Mouse (Mus musculus) liver, embryonic 14.5 days (tissue): ENCODE data around the gene Cckbr. TPM values are rescaled to one million over a fixed set of nuclear protein-coding genes. Genes with fewer than 3 reads are reported as not detected.

Experiments used
- ATAC-seq: fragments of 200-750 bp; cut with Nextera tagmentation; 2 replicates; pipeline ENCODE4 v1.8.0; 2017; ENCODE audit warnings: moderate number of reproducible peaks, mild to moderate bottlenecking, moderate library complexity; ENCODE audit not compliant: insufficient read depth
- DNase-seq, 3 experiments: peaks; one replicate each; pipeline ENCODE4 v3.0.0-alpha.2; 2012 to 2013; ENCODE audit warnings: low read depth in 3 of 3, low spot score in 3 of 3
- H3K27ac ChIP-seq: fragments of 300-500 bp; sonication (generic); 2 replicates; pipeline ENCODE4 v1.5.1; 2014; ENCODE audit warnings: moderate library complexity, mild to moderate bottlenecking, control low read depth, inconsistent platforms
- H3K27me3 ChIP-seq: fragments of 300-500 bp; sonication (generic); 2 replicates; pipeline ENCODE4 v1.6.1; 2014; ENCODE audit warnings: mild to moderate bottlenecking, low read length, moderate library complexity; ENCODE audit not compliant: control insufficient read depth, insufficient read depth
- H3K36me3 ChIP-seq: fragments of 300-500 bp; sonication (generic); replicated peaks from 2 replicates; pipeline ENCODE4 v1.6.1; 2014; ENCODE audit warnings: low read depth; ENCODE audit not compliant: control insufficient read depth, insufficient read depth
- H3K4me1 ChIP-seq, 2 experiments: fragments of 200-500 bp in 1 of 2; fragments of 300-500 bp in 1 of 2; sonication (generic) in 1 of 2; replicated peaks; 2 replicates each; pipeline ENCODE4 v1.6.1; 2012 to 2014; ENCODE audit warnings: antibody characterized with exemption in 1 of 2, inconsistent platforms in 1 of 2, low read length in 1 of 2; ENCODE audit not compliant: control insufficient read depth in 2 of 2, insufficient read depth in 2 of 2
- H3K4me2 ChIP-seq: fragments of 300-500 bp; sonication (generic); 2 replicates; pipeline ENCODE4 v1.6.1; 2014; ENCODE audit warnings: low read depth, mild to moderate bottlenecking, control low read depth, moderate library complexity
- H3K4me3 ChIP-seq, 2 experiments: fragments of 200-500 bp in 1 of 2; fragments of 300-500 bp in 1 of 2; sonication (generic) in 1 of 2; 2 replicates each; pipeline ENCODE4 v1.5.1; 2012 to 2014; ENCODE audit warnings: low read depth in 2 of 2, low read length in 2 of 2, mild to moderate bottlenecking in 2 of 2, control low read depth in 1 of 2, inconsistent platforms in 1 of 2, moderate library complexity in 1 of 2; ENCODE audit not compliant: insufficient read depth in 1 of 2
- H3K9ac ChIP-seq: fragments of 300-500 bp; sonication (generic); replicated peaks from 2 replicates; pipeline ENCODE4 v1.6.1; 2014; ENCODE audit warnings: mild to moderate bottlenecking, control low read depth, moderate library complexity
- H3K9me3 ChIP-seq: fragments of 300-500 bp; sonication (generic); 2 replicates; pipeline ENCODE4 v1.6.1; 2016; ENCODE audit warnings: low read length, mixed read lengths; ENCODE audit not compliant: control insufficient read depth
- CTCF ChIP-seq: IDR thresholded peaks from 2 replicates; pipeline ENCODE4 v1.5.1; 2016; ENCODE audit warnings: antibody characterized with exemption, low read depth, control low read depth
- EP300 ChIP-seq: IDR thresholded peaks from 2 replicates; pipeline ENCODE4 v1.6.1; 2016; ENCODE audit warnings: antibody characterized with exemption, low read depth
- WGBS: fragments of 180-500 bp; shearing (Covaris S2); extraction: QIAGEN DNeasy Blood & Tissue Kit; methylation state at CpG from one replicate; pipeline ENCODE4 v1.1.7; 2014; ENCODE audit not compliant: insufficient replicate concordance; 5-methylcytosine and 5-hydroxymethylcytosine counted together
- polyA plus RNA-seq, 2 experiments: library from polyadenylated mRNA; depleted of rRNA in 1 of 2; stranded (reverse) in 1 of 2; unstranded in 1 of 2; fragments of >200 nt; fragmentation: Nextera tagmentation in 1 of 2; extraction: Ambion mirVana in 1 of 2; gene quantifications; 2 replicates each; pipeline versions ENCODE4 v1.2.1 to v1.2.3; 2012 to 2014

The Cckbr gene
- polyA plus RNA-seq, 2 experiments: not detected

GRCm38 (mm10) chr7:105420903-105421302, 4.6 kb upstream of the Cckbr start:
- no peak overlapping the region for H3K9ac ChIP-seq
- no peak overlapping the region for H3K4me3 ChIP-seq
- TF ChIP-seq EP300 (no peak), CTCF (no peak)
- H3K36me3 ChIP-seq: no peaks in the 10 kb centered on the region
- no peak for DNase-seq
- no peaks in the 10 kb centered on the region for H3K9me3 ChIP-seq
- no peak overlapping the region for H3K4me2 ChIP-seq
- no peaks in the 10 kb centered on the region for H3K4me1 ChIP-seq
- 29% methylated on average over 2 of the region's 2 CpGs for WGBS
- peaks cover 15% of the 10 kb centered on the region for H3K27me3 ChIP-seq
- no peak overlapping the region for H3K27ac ChIP-seq
- ATAC-seq: no peak

- no peaks in the 10 kb centered on the region for H3K36me3 ChIP-seq
- no peak for DNase-seq
- TF ChIP-seq CTCF (no peak), EP300 (no peak)
- ATAC-seq: no peak
- H3K4me2 ChIP-seq: no peak overlapping the region
- no peaks in the 10 kb centered on the region for H3K4me1 ChIP-seq
- H3K4me3 ChIP-seq: no peak overlapping the region
- no peaks in the 10 kb centered on the region for H3K9me3 ChIP-seq
- no peak overlapping the region for H3K9ac ChIP-seq
- peaks cover 15% of the 10 kb centered on the region for H3K27me3 ChIP-seq
- H3K27ac ChIP-seq: no peak overlapping the region
- WGBS: 29% methylated on average over 5 of the region's 5 CpGs
Observed at GRCm38 (mm10) chr7:105424368-105424767, 1.2 kb upstream of the Cckbr start.

GRCm38 (mm10) chr7:105426051-105426450, 520 bp downstream of the Cckbr start:
- Histone ChIP-seq H3K9ac (no peak overlapping the region), H3K27me3 (peaks cover 15% of the 10 kb centered on the region), H3K4me2 (no peak overlapping the region), H3K4me3 (no peak overlapping the region), H3K9me3 (no peaks in the 10 kb centered on the region), H3K27ac (no peak overlapping the region), H3K4me1 (no peaks in the 10 kb centered on the region), H3K36me3 (no peaks in the 10 kb centered on the region)
- DNase-seq: no peak
- TF ChIP-seq CTCF (no peak), EP300 (no peak)
- no peak for ATAC-seq
- WGBS: 5% methylated on average over 11 of the region's 11 CpGs

- Histone ChIP-seq H3K4me3 (no peak overlapping the region), H3K4me1 (no peaks in the 10 kb centered on the region), H3K27ac (no peak overlapping the region), H3K4me2 (no peak overlapping the region), H3K9ac (no peak overlapping the region), H3K9me3 (no peaks in the 10 kb centered on the region), H3K27me3 (no peaks in the 10 kb centered on the region), H3K36me3 (no peaks in the 10 kb centered on the region)
- DNase-seq (no peak), ATAC-seq (no peak)
- no peak for TF ChIP-seq CTCF
- 26% methylated on average over 1 of the region's 1 CpGs for WGBS
Observed at GRCm38 (mm10) chr7:105432058-105432457, 6.5 kb downstream of the Cckbr start.

- DNase-seq (no peak), ATAC-seq (no peak)
- no peaks in the 10 kb centered on the region for H3K9me3 ChIP-seq
- no peaks in the 10 kb centered on the region for H3K4me1 ChIP-seq
- TF ChIP-seq CTCF (peak; percentile 23; the same call in 1 of the 2 replicates), EP300 (no peak)
- H3K4me3 ChIP-seq: no peak overlapping the region
- H3K9ac ChIP-seq: no peak overlapping the region
- no peak overlapping the region for H3K4me2 ChIP-seq
- H3K27ac ChIP-seq: no peak overlapping the region
- WGBS: 72% methylated on average over 17 of the region's 17 CpGs
- H3K36me3 ChIP-seq: no peaks in the 10 kb centered on the region
- H3K27me3 ChIP-seq: no peaks in the 10 kb centered on the region
Observed at GRCm38 (mm10) chr7:105433859-105434258, 8.3 kb downstream of the Cckbr start.

- no peak for TF ChIP-seq CTCF
- no peak for TF ChIP-seq EP300
- H3K4me3 ChIP-seq: no peak overlapping the region
- no peak overlapping the region for H3K4me2 ChIP-seq
- H3K4me1 ChIP-seq: no peaks in the 10 kb centered on the region
- no peaks in the 10 kb centered on the region for H3K9me3 ChIP-seq
- no peaks in the 10 kb centered on the region for H3K27me3 ChIP-seq
- 62% methylated on average over 22 of the region's 22 CpGs for WGBS
- H3K36me3 ChIP-seq: no peaks in the 10 kb centered on the region
- DNase-seq: no peak
- no peak overlapping the region for H3K9ac ChIP-seq
- ATAC-seq: no peak
- no peak overlapping the region for H3K27ac ChIP-seq
Observed at GRCm38 (mm10) chr7:105434798-105435197, 9.3 kb downstream of the Cckbr start.
